Mouse (Mus musculus) limb, embryonic 15.5 days (tissue): ENCODE data around the gene Vwa5b2. TPM values are rescaled to one million over a fixed set of nuclear protein-coding genes. Genes with fewer than 3 reads are reported as not detected.
A peak's percentile ranks its signal among the peaks of the same experiment; 100 is the strongest.

ENCODE experiments used
- ATAC-seq: fragments of 200-750 bp; cut with Nextera tagmentation; 2 replicates; pipeline ENCODE4 v1.8.0; 2017; ENCODE audit warnings: low read depth, moderate TSS enrichment; ENCODE audit not compliant: insufficient number of reproducible peaks, low FRiP score, low TSS enrichment
- H3K27ac ChIP-seq: fragments of 300-500 bp; sonication (generic); 2 replicates; pipeline ENCODE4 v1.5.1; 2015; ENCODE audit warnings: moderate library complexity, mild to moderate bottlenecking, inconsistent platforms
- H3K27me3 ChIP-seq: fragments of 300-500 bp; sonication (generic); 2 replicates; pipeline ENCODE4 v1.6.1; 2015; ENCODE audit warnings: inconsistent platforms
- H3K36me3 ChIP-seq: fragments of 300-500 bp; sonication (generic); 2 replicates; pipeline ENCODE4 v1.6.1; 2015; ENCODE audit warnings: inconsistent platforms
- H3K4me1 ChIP-seq: fragments of 300-500 bp; sonication (generic); 2 replicates; pipeline ENCODE4 v1.6.1; 2015; ENCODE audit warnings: inconsistent platforms
- H3K4me2 ChIP-seq: fragments of 300-500 bp; sonication (generic); 2 replicates; pipeline ENCODE4 v1.6.1; 2015; ENCODE audit warnings: mild to moderate bottlenecking, inconsistent platforms
- H3K4me3 ChIP-seq: fragments of 300-500 bp; sonication (generic); 2 replicates; pipeline ENCODE4 v1.5.1; 2015; ENCODE audit warnings: mild to moderate bottlenecking, inconsistent platforms
- H3K9ac ChIP-seq: fragments of 300-500 bp; sonication (generic); 2 replicates; pipeline ENCODE4 v1.6.1; 2015; ENCODE audit warnings: inconsistent platforms
- H3K9me3 ChIP-seq: fragments of 300-500 bp; sonication (generic); 2 replicates; pipeline ENCODE4 v1.6.1; 2016; ENCODE audit warnings: inconsistent platforms
- WGBS: fragments of 180-500 bp; shearing (Covaris S2); methylation state at CpG from one replicate; pipeline ENCODE4 v1.1.7; 2015; 5-methylcytosine and 5-hydroxymethylcytosine counted together
- microRNA counts: library from miRNA; unstranded; fragments of <30 nt; microRNA quantifications from one replicate; lab custom pipeline; 2016
- microRNA-seq: library from miRNA; unstranded; fragments of <30 nt; microRNA quantifications from one replicate; pipeline ENCODE4, GENCODE M21; 2016
- polyA plus RNA-seq: library from polyadenylated mRNA; unstranded; fragments of >200 nt; fragmentation: Nextera tagmentation; extraction: Ambion mirVana; gene quantifications from 2 replicates; pipeline ENCODE4 v1.2.1, GENCODE M21; 2015

Gene Vwa5b2
- polyA plus RNA-seq, 1 experiment from 2014 or later, result 0.55 TPM

- H3K4me1 ChIP-seq, result 0 out of 2 replicates have a peak, but pooled peaks cover 2% of the 10 kb centered on the region
- WGBS, result 2% methylated on average over 8 of the region's 8 CpGs
- no peak overlapping the region for H3K9ac ChIP-seq
- H3K27ac ChIP-seq, result no peak overlapping the region
- H3K9me3 ChIP-seq, result no peaks in the 10 kb centered on the region
- no peaks in the 10 kb centered on the region for H3K27me3 ChIP-seq
- H3K36me3 ChIP-seq, result no peaks in the 10 kb centered on the region
- no peak overlapping the region for H3K4me2 ChIP-seq
- ATAC-seq, result no peak
- H3K4me3 ChIP-seq, result no peak overlapping the region
These were observed 52.9 kb downstream of the Vwa5b2 start for GRCm38 (mm10) chr16:20642161-20642560.

- Histone ChIP-seq H3K4me3 (no peak overlapping the region), H3K27me3 (no peaks in the 10 kb centered on the region), H3K9ac (no peak overlapping the region), H3K9me3 (no peaks in the 10 kb centered on the region), H3K27ac (no peak overlapping the region), H3K4me2 (no peak overlapping the region), H3K4me1 (0 out of 2 replicates have a peak, but pooled peaks cover 2% of the 10 kb centered on the region), H3K36me3 (no peaks in the 10 kb centered on the region)
- 84% methylated on average over 7 of the region's 7 CpGs for WGBS
- no peak for ATAC-seq
These were observed 54.6 kb downstream of the Vwa5b2 start for GRCm38 (mm10) chr16:20643911-20644310.

- Histone ChIP-seq H3K27me3 (no peaks in the 10 kb centered on the region), H3K36me3 (peaks cover 21% of the 10 kb centered on the region), H3K4me1 (peaks cover 13% of the 10 kb centered on the region), H3K9ac (peak within 1 kb of the TSS; percentile 80), H3K4me2 (peak within 1 kb of the TSS; percentile 76), H3K4me3 (peak within 1 kb of the TSS; percentile 74), H3K27ac (peak within 1 kb of the TSS; percentile 67), H3K9me3 (no peaks in the 10 kb centered on the region)
- 2% methylated on average over 46 of the region's 46 CpGs for WGBS
- peak; percentile 87 for ATAC-seq
These were observed 62.0 kb downstream of the Vwa5b2 start, which contains the start of gene Psmd2 for GRCm38 (mm10) chr16:20651076-20651946. Gene Psmd2, plus strand, starts transcription at chr16:20651652.

GRCm38 (mm10) chr16:20651947-20652310, 62.7 kb downstream of the Vwa5b2 start:
- peak overlapping the region; percentile 43; the same call in 1 of the 2 replicates for H3K27ac ChIP-seq
- 10% methylated on average over 12 of the region's 12 CpGs for WGBS
- ATAC-seq, result no peak

DNA sequence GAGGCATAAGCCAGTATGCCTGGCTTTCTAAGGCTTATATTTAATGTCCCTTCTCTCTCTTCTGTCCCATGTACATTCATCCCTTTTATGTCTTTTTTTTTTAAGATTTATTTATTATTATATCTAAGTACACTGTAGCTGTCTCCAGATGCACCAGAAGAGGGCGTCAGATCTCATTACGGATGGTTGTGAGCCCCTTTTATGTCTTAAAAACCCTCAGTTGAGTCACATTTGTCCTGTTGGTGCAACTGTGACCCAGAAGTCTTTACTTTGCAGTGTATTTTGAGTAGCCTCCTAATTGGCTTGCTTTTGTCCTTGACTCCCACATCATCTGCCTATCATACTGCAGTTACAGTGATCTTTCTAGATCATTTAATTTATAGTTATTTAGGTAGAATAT, 64.0 kb downstream of the Vwa5b2 start:
- 51% methylated on average over 2 of the region's 2 CpGs for WGBS
- H3K9me3 ChIP-seq, result no peaks in the 10 kb centered on the region
- peaks cover 41% of the 10 kb centered on the region for H3K36me3 ChIP-seq

More at GRCm38 (mm10) chr16:20651947-20652310, 62.7 kb downstream of the Vwa5b2 start:
- Histone ChIP-seq H3K36me3 (peaks cover 27% of the 10 kb centered on the region), H3K4me1 (peaks cover 13% of the 10 kb centered on the region), H3K27me3 (no peaks in the 10 kb centered on the region), H3K9me3 (no peaks in the 10 kb centered on the region), H3K4me3 (peak overlapping the region; percentile 74), H3K4me2 (peak overlapping the region; percentile 76), H3K9ac (peak overlapping the region; percentile 80)

More for the DNA sequence above, 64.0 kb downstream of the Vwa5b2 start:
- no peaks in the 10 kb centered on the region for H3K27me3 ChIP-seq
- no peak overlapping the region for H3K27ac ChIP-seq
- no peak overlapping the region for H3K4me2 ChIP-seq
- peaks cover 13% of the 10 kb centered on the region for H3K4me1 ChIP-seq
- no peak for ATAC-seq
- H3K9ac ChIP-seq, result no peak overlapping the region
- no peak overlapping the region for H3K4me3 ChIP-seq

MicroRNA genes within 50 kb of the gene (microRNA counts, 519-probe panel; counts per million panel counts)
- 2,389 counts per million, percentile 47 among the panel's probes with 10 or more counts for microRNA mmu-miR-1224 (lab: Ali Mortazavi, UCI)

Small RNA genes within 50 kb of the gene (microRNA-seq; reads per million reads assigned to microRNA genes)
- gene Mir1224, result 1.8 reads per million

Other genes starting within 250 kb of the Vwa5b2 start
- gene Abcc5, start 163.1 kb upstream of the Vwa5b2 start, polyA plus RNA-seq, result 67.0 and 76.2 TPM in 2 replicates
- gene Eif2b5, start 90.7 kb upstream of the Vwa5b2 start, polyA plus RNA-seq, result 88.4 and 93.5 TPM in 2 replicates
- 20.9 and 22.0 TPM in 2 replicates for gene Dvl3, start 72.5 kb upstream of the Vwa5b2 start, polyA plus RNA-seq
- 572 and 581 TPM in 2 replicates for gene Ap2m1, start 54.0 kb upstream of the Vwa5b2 start, polyA plus RNA-seq
- 60.0 and 60.3 TPM in 2 replicates for gene Abcf3, start 40.9 kb upstream of the Vwa5b2 start, polyA plus RNA-seq
- gene Eef1akmt4, start 22.1 kb downstream of the Vwa5b2 start, polyA plus RNA-seq, result 29.6 and 29.7 TPM in 2 replicates
- gene Gm49333, start 22.1 kb downstream of the Vwa5b2 start, polyA plus RNA-seq, result not detected in 2 replicates
- gene Alg3, start 22.3 kb downstream of the Vwa5b2 start, polyA plus RNA-seq, result 33.6 and 38.4 TPM in 2 replicates
- gene Camk2n2, start 31.8 kb downstream of the Vwa5b2 start, polyA plus RNA-seq, result 1.1 and 1.2 TPM in 2 replicates
- 5.3 and 6.3 TPM in 2 replicates for gene Ece2, start 40.4 kb downstream of the Vwa5b2 start, polyA plus RNA-seq
- 292 and 314 TPM in 2 replicates for gene Psmd2, start 62.2 kb downstream of the Vwa5b2 start, polyA plus RNA-seq
- 161 and 175 TPM in 2 replicates for gene Eif4g1, start 78.8 kb downstream of the Vwa5b2 start, polyA plus RNA-seq
- 12.8 and 13.2 TPM in 2 replicates for gene Fam131a, start 103.8 kb downstream of the Vwa5b2 start, polyA plus RNA-seq
- gene Polr2h, start 128.2 kb downstream of the Vwa5b2 start, polyA plus RNA-seq, result 87.1 and 89.8 TPM in 2 replicates
- 12.7 and 13.8 TPM in 2 replicates for gene Clcn2, start 128.3 kb downstream of the Vwa5b2 start, polyA plus RNA-seq
- gene Chrd, start 143.7 kb downstream of the Vwa5b2 start, polyA plus RNA-seq, result 12.2 and 12.8 TPM in 2 replicates
- 0.66 and 0.83 TPM in 2 replicates for gene Thpo, start 145.0 kb downstream of the Vwa5b2 start, polyA plus RNA-seq